Mouse (Mus musculus) cerebellum, adult 18-20 months (tissue): Measurements from ENCODE around the gene Hist1h4d.
"Not testable (repeated sequence)": the region's sequence is repeated elsewhere in the genome, so short reads cannot be mapped to it uniquely, and the experiment has no call there.

Experiments
- DNase-seq, 2 experiments: peaks; one replicate each; pipeline ENCODE4 v3.0.0; 2021

The Hist1h4d gene

DNA sequence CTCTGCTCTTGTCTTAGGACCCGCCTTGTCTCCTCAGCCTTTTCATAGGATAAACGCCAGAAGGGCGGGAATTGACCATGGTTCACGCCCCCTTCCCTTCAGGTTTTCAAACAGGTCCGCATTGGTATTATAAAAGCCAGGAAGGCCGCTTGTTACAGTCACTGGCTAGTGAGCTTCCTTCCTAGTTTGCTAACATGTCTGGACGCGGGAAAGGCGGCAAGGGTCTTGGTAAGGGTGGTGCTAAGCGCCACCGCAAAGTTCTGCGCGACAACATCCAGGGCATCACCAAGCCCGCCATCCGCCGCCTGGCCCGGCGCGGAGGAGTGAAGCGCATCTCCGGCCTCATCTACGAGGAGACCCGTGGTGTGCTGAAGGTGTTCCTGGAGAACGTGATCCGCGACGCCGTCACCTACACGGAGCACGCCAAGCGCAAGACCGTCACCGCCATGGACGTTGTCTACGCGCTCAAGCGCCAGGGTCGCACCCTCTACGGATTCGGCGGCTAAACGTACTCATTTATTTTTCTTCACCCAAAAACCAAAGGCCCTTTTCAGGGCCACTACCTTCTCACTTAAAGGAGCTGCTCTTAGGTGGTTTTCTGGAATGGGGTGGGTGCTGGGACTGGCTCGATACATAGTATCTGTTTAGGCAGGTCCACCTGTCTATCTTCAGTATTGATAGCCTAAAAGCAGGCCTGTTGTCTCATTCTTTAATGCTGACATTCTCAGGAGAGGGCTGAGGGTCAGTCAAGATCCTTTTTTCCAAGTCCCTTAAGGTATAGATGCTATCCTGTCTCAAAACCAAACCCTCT lies at the start of gene Hist1h4d:
Hist1h4d (plus strand) TSS at position 191 of the 811 bp plus-strand sequence.
- peak; percentile 91 for DNase-seq

DNA sequence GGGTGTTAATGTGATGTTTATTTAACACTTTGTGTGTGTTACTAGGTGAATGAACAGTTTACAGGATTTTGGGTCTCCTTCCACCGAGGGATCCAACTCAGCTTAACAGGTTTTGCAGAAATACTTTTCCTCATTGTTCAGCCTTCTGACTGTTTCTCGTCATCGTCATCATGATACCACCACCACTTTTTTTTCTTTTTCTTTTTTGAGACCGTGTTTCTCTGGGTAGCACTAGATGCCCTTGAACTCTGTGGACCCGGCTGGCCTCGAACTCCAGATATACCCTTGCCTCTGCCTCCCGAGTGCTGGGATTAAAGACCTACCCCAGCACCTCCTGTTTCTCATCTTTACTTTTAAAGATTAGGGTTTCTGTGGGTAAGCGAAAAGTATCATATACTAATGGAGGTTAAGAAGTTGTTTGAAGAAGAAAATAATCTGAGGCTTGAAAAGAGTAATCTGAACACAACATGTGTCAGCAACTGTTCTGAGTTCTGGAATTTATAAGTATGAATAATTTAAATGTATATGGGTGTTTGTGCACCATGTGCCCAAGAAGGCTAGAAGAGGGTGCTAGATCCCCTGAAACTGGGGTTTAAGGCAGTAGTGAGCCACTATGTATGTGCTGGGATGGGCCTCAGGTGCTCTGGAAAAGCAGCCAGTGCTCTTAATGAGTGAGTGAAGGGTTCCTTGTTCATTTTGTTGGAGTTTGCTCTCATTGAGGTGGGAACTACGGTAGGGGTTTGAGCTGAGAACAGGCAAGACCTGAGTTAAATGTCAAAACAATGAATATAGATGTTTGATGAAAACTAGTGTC lies 48.9 kb upstream of the Hist1h4d start:
- no peak for DNase-seq

- peak; percentile 66 to 77 for DNase-seq
Observed at GRCm38 (mm10) chr13:23533560-23534367, 47.6 kb upstream of the Hist1h4d start, which contains the start of gene Hist1h2af. TSS of gene Hist1h2af (plus strand) at chr13:23533906.

- DNase-seq: no peak
Observed at GRCm38 (mm10) chr13:23534368-23535131, 46.8 kb upstream of the Hist1h4d start.

GRCm38 (mm10) chr13:23535137-23536075 lies 46.0 kb upstream of the Hist1h4d start, which contains the start of gene Hist1h3g:
TSS of gene Hist1h3g (plus strand) at chr13:23535422.
- peak; percentile 81 to 88 for DNase-seq

DNA sequence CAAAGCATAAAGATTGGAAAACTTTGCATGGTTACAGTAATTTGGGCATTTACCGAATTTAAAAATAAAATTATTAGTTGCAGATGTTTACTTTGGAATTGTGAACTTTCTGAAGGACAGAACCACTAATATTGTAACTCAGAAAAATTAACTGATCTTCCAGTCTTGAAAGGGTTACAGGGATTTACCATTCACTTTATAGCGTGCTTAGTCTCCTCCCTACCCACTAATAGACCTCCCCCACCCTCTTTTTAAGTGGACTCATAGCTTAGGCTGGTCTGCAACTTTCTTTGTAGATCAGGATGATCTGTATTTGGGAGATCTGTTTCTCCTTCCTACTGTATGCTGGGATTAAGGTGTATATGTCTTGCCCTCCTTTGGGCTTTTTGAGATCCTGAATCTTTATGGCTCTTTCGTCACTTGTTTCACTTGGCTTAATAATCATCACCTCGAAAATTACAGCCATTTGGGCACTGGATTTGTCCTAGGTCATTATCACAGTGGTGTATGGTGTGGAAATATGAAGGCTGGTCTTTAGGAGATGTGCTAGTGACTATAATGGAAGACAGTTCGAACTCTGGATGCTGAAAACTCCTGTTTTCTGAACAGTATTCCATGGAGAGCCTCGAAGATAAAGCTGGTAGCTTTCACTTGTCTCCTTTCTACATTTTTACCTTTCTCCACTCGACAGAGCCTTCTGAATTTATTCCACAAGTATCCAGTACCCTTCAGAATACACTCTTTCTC lies 45.1 kb upstream of the Hist1h4d start:
- DNase-seq: no peak

- DNase-seq: no peak
Observed at GRCm38 (mm10) chr13:23537006-23537710, 44.2 kb upstream of the Hist1h4d start.

GRCm38 (mm10) chr13:23538249-23538648 lies 43.1 kb upstream of the Hist1h4d start:
- no peak for DNase-seq

DNA sequence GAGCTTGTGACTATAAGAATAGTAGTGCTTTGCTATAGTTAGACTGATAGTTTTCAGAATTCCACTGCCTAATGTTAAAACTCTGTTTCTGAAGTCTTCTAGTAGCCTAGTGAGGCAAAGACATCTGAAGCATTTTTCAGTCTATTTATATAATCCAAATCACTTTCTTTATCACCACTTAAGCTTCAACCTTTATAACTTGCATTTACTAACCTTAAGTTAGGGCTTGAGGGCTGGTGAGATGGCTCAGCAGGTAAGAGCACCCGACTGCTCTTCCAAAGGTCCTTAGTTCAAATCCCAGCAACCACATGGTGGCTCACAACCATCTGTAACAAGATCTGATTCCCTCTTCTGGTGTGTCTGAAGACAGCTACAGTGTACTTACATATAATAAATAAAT lies 41.6 kb upstream of the Hist1h4d start:
- DNase-seq: not testable (repeated sequence)

- no peak for DNase-seq
Observed at GRCm38 (mm10) chr13:23541497-23541896, 39.9 kb upstream of the Hist1h4d start.

GRCm38 (mm10) chr13:23542225-23542980 lies 39.0 kb upstream of the Hist1h4d start:
- not testable (repeated sequence) for DNase-seq

DNA sequence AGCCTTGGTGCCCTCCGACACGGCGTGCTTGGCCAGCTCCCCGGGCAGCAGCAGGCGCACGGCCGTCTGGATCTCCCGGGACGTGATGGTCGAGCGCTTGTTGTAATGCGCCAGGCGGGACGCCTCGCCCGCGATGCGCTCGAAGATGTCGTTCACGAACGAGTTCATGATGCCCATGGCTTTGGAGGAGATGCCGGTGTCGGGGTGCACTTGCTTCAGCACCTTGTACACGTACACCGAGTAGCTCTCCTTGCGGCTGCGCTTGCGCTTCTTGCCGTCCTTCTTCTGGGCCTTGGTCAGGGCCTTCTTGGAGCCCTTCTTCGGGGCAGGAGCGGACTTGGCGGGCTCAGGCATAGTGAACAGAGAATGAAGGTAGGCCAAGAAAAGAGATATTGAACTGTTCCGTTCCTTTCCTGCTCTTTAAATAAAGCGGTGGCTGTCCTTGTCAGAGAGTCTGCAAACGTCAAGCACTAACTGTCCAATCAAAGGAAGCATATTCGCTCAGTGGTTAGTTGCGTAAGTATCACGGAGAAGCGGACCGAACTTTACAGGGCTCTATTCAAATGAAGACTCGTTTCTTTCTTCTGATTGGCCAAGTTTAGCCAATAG lies 38.3 kb upstream of the Hist1h4d start, which contains the start of gene Hist1h2bh:
Hist1h2bh (minus strand) TSS at position 394 of the 609 bp plus-strand sequence.
- peak; percentile 48 to 53 for DNase-seq

DNA sequence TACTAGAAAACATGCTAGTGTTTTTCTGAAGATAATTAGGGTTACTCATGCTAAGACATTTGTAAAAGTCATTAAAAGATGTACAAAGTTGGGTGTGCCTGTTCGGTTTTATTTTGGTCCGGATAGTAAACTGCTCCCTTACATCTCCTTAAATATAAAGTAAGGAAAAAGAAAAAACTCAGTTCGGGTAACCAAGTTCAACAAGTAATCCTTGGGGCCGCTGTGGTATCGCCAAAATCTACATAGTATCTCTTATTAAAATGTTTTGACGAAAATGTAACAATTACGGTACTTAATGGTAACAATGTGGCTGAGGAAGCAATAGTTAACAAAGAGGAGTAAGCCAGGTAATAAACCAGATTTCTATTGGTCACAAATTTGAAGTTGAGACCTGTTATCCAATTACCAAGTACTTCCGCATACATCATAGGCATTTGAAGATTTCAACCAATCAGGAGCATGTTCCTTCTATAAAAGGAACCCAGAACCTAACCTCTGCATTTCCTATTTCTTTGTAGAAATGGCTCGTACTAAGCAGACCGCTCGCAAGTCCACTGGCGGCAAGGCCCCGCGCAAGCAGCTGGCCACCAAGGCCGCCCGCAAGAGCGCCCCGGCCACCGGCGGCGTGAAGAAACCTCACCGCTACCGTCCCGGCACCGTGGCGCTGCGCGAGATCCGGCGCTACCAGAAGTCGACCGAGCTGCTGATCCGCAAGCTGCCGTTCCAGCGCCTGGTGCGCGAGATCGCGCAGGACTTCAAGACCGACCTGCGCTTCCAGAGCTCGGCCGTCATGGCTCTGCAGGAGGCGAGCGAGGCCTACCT lies 37.2 kb upstream of the Hist1h4d start, which contains the start of gene Hist1h3f:
Hist1h3f (plus strand) TSS at position 88 of the 822 bp plus-strand sequence.
- DNase-seq: peak; percentile 49 to 79

GRCm38 (mm10) chr13:23544787-23545120 lies 36.6 kb upstream of the Hist1h4d start:
- peak in 1 of 2 experiments; percentile 42 for DNase-seq

GRCm38 (mm10) chr13:23546694-23547093 lies 34.7 kb upstream of the Hist1h4d start:
- no peak for DNase-seq

DNA sequence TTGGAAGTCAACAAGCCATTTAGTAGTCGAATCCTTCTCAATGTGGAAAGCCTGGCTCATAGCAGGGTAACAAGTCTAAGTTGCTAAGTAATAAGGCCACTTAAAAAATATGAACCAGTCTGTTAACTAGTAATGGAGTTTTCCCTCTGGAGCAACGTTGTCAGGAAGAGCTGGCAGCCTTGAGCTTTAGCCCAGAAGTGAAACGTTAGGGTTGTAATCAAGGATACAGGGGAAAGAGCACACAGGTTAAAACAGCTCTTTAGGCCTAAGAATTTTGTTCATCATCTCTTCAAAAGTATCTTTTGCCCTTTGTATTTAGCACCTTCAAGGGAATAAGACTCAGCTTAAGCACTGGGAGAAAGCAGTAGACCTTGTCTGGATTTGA lies 30.6 kb upstream of the Hist1h4d start:
- no peak for DNase-seq
